Mouse (Mus musculus): ENCODE measurements at regions not wholly inside any gene's neighbourhood (a gene's known extent, or its start where the extent isn't known, plus 50 kb on each side); places are given as distances from the start of the nearest gene placed in this dataset.

DNA sequence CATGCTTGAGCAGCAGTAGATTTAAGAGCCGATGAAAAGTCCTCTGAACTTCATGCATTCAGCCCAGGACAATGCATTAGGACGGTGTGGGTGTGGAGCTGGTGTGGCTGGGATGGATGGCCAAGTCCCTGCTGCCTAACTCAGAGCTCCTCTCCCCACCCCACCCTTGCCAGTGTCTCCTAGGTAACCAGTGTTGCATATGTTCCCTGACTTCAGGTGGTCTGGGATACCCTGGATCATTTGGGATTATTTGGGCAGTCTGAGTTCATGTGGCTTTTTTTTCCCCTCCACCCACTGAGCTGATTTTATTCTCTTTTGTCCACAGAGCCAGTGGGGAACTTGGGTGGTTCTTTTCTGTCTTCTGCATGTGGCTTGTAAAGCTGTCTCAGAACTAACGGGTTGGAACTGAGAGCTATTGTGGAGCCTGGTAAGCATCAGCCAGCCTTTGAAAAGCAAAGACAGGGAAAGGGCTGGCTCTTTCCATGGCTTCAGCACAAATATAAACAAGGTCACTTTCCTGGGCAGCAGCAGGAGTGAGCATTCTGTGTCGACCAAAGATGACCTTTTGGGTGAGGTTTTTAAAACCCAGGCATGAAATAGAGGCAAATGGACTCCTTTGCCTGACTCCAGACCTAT lies 205.1 kb upstream of the Bmp2 start:
- 34% methylated on average over 4 of the region's 4 CpGs for WGBS
- DNase-seq (ENCODE audit: low read depth, low spot score): no peak

- no peak for DNase-seq (ENCODE audit: low read depth, low spot score)
- WGBS: 74% methylated on average over 3 of the region's 3 CpGs
These were observed 200.7 kb upstream of the Bmp2 start for GRCm38 (mm10) chr2:133351306-133351705.

- 51% methylated on average over 3 of the region's 3 CpGs for WGBS
- DNase-seq (ENCODE audit: low read depth, low spot score): no peak
These were observed 199.2 kb upstream of the Bmp2 start for GRCm38 (mm10) chr2:133352800-133353199.

- no peak for DNase-seq (ENCODE audit: low read depth, low spot score)
- 60% methylated on average over 4 of the region's 4 CpGs for WGBS
These were observed 189.1 kb upstream of the Bmp2 start for GRCm38 (mm10) chr2:133362693-133363443.

GRCm38 (mm10) chr2:133371490-133372215 lies 180.3 kb upstream of the Bmp2 start:
- DNase-seq (ENCODE audit: low read depth, low spot score): no peak
- 84% methylated on average over 12 of the region's 12 CpGs for WGBS

DNA sequence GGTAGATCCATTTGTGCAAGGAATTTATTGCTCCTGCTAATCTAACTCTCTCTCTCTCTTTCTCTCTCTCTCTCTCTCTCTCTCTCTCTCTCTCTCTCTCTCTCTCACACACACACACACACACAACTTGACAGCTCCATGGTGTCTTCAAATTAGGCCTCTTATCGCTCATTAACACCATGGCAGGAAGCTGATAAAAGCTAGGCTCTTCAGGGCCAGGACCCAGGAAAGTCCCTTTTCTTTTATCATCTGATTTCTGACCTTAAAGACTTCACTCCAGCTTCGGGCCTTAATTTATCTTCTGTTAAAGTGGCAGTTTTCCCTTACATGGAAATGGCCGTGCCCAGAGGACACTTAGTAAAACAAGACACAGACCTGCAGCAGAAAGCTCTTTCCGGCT lies 178.4 kb upstream of the Bmp2 start:
- DNase-seq (ENCODE audit: low read depth, low spot score): no peak
- WGBS: 69% methylated on average over 4 of the region's 4 CpGs

GRCm38 (mm10) chr2:133381054-133381453 lies 170.9 kb upstream of the Bmp2 start:
- peak; percentile 31 for DNase-seq (ENCODE audit: low read depth, low spot score)
- 61% methylated on average over 3 of the region's 3 CpGs for WGBS

DNA sequence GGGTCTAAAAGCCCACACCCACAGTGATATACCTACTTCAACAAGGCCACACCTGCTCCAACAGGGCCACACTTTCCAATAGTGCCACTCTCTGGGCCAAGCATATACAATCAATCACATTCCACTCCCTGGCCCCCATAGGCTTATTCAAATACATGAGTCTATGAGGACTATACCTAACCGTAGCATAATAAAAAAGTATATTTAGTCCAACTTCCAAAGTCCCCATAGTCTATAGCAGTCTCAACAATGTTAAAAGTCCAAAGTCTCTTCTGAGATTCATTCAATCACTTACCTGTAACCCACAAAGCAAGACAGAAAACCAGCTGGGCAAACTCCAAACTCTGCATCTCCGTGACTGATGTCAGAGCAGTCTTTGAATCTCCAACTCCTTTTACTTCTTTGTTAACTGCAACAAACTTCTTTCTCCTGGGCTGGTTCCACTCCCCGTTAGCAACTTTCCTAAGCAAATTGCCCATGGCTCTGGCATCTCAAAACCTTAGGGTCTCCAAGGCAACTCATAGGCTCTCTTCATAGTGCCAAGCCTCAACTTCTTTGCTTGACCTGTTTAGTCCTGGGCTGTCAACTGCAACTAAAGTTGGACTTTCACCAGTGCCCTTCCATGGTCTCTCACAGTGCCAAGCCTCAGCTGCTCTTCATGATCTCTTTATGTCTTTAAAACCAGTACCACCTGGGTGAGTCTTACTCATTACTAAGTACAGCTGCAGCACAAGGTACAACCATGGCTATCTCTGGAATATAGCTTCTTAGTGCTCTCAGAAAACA lies 168.6 kb upstream of the Bmp2 start:
- DNase-seq (ENCODE audit: low read depth, low spot score): peak; percentile 10
- WGBS: 45% methylated on average over 3 of the region's 3 CpGs

GRCm38 (mm10) chr2:133385297-133385696 lies 166.7 kb upstream of the Bmp2 start:
- DNase-seq (ENCODE audit: low read depth, low spot score): no peak
- 49% methylated on average over 2 of the region's 2 CpGs for WGBS

DNA sequence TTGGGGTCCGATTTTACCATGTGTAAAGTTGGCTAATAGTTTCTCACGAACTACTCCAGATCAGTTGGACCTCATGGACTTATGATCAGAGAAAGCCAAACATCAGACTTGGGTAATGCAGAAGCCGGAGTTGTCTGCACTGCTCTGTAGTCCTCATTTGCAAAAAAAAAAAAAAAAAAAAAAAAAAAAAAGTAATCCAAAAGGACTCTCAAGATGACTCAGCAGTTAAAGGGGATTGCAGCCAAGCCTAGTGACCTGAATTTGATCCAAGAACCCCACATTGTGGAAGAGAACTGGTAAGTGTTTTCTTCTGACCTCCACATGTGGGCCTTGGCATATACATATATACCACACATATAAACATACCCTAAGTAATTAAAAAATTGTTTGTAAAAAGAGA lies 164.6 kb upstream of the Bmp2 start:
- DNase-seq (ENCODE audit: low read depth, low spot score): no peak
- 68% methylated on average over 3 of the region's 3 CpGs for WGBS

DNA sequence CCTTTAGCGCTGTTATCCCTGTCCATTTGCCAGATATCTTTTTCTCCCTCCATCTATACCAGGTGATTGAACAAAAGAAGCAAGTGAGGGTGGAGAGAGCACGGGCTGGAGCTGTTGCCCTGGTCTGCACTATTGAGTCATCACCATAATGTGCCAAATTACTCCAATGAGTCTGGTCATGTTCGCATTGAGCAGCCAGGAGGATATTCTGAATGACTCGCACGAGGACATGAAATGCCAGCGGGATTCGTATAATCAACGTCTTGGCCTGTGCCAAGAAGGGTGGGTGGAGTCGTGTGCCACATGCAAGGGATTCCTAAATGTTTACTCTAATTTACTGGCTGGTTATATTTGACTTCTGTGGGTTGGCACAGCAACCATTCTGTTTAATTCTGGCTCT lies 159.7 kb upstream of the Bmp2 start:
- DNase-seq (ENCODE audit: low read depth, low spot score): peak; percentile 59
- WGBS: 25% methylated on average over 9 of the region's 9 CpGs

DNA sequence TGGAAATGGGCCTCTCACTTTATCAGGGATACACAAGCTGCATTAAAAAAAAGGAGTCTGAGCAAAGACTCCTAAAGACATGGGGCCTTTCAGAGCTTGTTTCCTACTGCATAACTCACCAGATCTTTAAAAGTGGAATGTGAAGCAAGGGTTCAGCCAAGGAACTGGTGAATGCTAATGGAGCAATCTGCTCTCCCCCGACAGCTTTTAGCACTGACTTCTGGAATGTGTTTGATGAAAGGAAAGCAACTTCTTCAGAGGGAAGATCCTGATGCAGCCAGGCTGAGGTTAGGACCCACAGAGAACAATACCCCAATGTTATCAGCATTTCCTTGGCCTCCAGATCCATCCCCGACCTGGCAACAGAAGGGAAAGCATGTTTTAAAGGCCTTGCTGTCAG lies 154.4 kb upstream of the Bmp2 start:
- 50% methylated on average over 2 of the region's 2 CpGs for WGBS

GRCm38 (mm10) chr2:133399059-133399690 lies 152.8 kb upstream of the Bmp2 start:
- DNase-seq (ENCODE audit: low read depth, low spot score): no peak
- WGBS: 47% methylated on average over 5 of the region's 5 CpGs

More for the DNA sequence above, 154.4 kb upstream of the Bmp2 start:
- DNase-seq (ENCODE audit: low read depth, low spot score): no peak

- 86% methylated on average over 3 of the region's 3 CpGs for WGBS
- DNase-seq (ENCODE audit: low read depth, low spot score): no peak
These were observed 151.0 kb upstream of the Bmp2 start for GRCm38 (mm10) chr2:133400963-133401362.

- DNase-seq (ENCODE audit: low read depth, low spot score): no peak
- 68% methylated on average over 8 of the region's 8 CpGs for WGBS
These were observed 134.9 kb upstream of the Bmp2 start for GRCm38 (mm10) chr2:133416990-133417581.

DNA sequence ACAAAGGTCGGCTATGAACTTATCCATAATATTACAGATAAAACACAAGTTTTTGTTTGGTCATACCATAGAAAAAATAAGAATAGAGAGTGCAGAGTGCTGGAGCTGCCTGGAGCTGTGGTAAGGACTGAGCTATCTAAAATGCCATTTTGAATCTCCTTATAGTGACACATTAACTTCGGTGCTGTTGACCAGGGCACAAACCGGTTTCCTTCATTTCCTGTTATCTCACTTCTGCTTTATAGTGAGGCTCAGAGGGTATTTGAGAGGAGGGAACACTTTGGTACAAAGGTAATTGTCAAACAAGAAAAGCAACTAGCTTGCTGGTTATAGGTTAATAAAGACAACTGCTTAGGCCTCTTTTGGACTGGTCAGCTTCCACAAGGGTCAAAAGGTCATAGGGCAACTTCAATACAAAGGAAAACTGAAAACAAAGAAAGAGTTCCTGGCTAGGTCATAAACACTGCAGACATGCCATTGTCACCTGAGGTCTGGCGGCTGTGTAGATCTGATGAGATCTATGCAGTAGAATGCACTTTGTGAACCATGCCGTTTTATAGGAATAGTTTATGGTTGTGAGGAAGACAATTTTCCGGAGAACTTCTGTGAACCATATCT lies 132.2 kb upstream of the Bmp2 start:
- DNase-seq (ENCODE audit: low read depth, low spot score): peak; percentile 70

GRCm38 (mm10) chr2:133425538-133425937 lies 126.4 kb upstream of the Bmp2 start:
- no peak for DNase-seq (ENCODE audit: low read depth, low spot score)
- 73% methylated on average over 5 of the region's 5 CpGs for WGBS

More for the DNA sequence above, 132.2 kb upstream of the Bmp2 start:
- WGBS: 28% methylated on average over 6 of the region's 6 CpGs

- 85% methylated on average over 1 of the region's 1 CpGs for WGBS
- DNase-seq (ENCODE audit: low read depth, low spot score): no peak
These were observed 124.9 kb upstream of the Bmp2 start for GRCm38 (mm10) chr2:133427039-133427438.

All from large intestine, adult 2 months (tissue).